Mouse (Mus musculus): Measurements from ENCODE around the gene Ets2.
A peak's percentile ranks its signal among the peaks of the same experiment; 100 is the strongest.

Ets2 gene

GRCm38 (mm10) chr16:95701802-95702561 lies at the start of gene Ets2:
Ets2 (plus strand) TSS chr16:95702075.
- peak; percentile 90 to 95 for DNase-seq

- DNase-seq = peak; percentile 17 to 51
These were observed 47.7 kb upstream of the Ets2 start for GRCm38 (mm10) chr16:95654204-95654611.

DNA sequence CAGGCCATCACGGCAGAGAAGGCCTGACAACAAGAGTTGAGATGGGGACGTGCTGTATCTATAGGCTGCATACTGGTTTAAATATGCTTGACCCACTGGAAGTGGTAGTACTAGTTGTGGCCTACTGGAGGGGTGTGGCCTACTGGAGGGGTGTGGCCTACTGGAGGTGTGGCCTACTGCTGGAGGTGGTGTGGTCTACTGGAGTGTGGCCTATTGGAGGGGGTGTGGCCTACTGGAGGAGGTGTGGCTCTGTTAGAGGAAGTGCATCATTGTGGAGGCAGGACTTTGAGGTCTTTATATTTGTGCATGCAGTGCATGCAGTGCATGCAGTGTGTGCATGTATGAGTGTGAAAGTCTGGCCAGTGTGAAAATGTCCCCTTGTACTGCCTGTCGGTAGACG lies 45.3 kb upstream of the Ets2 start:
- no peak for DNase-seq

DNA sequence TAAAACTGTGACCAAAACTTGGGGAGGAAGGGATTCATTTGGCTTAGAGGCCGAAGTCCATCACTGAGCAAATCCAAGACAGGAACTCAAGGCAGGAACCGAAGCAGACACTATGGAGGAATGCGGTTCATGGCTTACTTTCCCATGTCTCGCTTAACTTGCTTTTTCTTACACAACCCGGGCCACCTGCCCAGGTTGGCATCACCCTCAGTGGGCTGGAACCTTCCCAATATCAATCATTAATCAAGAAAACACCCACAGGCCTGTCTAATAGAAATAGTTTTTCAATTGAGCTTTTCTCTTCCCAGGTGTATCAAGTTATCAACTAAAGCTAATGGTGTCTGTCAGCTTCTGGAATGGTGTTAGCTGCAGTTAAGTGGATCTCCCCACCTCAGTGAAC lies 44.7 kb upstream of the Ets2 start:
- DNase-seq = peak; percentile 31 to 58

- peak in 1 of 2 experiments; percentile 29 for DNase-seq
These were observed 44.1 kb upstream of the Ets2 start for GRCm38 (mm10) chr16:95657756-95658155.

DNA sequence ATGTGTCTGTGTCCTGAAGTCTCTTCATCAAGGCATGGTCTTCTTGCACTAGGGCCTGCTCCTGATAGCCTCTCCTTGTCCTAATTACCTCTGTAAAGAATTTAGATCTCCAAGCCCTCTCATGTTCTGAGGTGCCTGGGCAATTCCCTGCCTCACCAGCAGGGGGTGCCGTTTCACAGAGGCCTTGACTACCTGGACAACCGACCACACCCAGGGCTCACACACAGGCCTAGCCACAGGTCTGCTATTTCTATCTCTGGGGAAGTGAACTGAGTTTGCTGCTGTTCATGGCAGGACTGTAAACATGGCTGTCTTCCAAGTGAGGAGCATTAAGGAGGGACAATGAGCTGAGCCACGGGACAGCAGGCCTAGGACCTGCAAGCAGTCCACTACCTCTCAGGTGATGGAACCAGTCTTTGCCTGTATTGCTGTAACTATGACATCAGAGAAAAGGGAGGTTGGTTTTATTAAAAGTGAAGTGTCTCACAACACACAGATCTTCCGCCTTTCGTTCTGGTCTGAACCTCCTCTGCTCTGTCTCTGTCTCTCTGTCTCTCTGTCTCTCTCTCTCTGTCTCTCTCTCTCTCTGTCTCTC lies 42.9 kb upstream of the Ets2 start:
- DNase-seq = peak; percentile 80 to 91

- peak; percentile 7 to 47 for DNase-seq
These were observed 42.4 kb upstream of the Ets2 start for GRCm38 (mm10) chr16:95659461-95659860.

DNA sequence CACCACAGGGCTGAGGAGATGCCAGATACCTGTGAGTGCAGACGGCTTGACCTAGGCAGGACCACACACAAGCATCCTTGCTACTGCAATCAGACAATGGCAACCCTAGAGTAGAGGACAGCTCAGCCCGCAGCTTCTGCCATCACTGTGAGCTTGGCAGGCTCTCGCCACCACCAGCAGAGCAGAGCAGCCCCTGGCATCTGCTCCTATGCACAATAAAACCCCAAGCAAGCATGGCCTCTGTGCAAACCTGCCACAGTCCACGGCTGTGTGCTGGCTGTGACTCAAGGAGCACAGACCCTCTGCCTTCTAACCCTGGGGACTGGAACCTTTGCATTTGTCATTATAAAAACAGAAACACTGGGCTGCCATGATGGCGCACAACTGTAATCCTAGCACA lies 41.0 kb upstream of the Ets2 start:
- no peak for DNase-seq

DNA sequence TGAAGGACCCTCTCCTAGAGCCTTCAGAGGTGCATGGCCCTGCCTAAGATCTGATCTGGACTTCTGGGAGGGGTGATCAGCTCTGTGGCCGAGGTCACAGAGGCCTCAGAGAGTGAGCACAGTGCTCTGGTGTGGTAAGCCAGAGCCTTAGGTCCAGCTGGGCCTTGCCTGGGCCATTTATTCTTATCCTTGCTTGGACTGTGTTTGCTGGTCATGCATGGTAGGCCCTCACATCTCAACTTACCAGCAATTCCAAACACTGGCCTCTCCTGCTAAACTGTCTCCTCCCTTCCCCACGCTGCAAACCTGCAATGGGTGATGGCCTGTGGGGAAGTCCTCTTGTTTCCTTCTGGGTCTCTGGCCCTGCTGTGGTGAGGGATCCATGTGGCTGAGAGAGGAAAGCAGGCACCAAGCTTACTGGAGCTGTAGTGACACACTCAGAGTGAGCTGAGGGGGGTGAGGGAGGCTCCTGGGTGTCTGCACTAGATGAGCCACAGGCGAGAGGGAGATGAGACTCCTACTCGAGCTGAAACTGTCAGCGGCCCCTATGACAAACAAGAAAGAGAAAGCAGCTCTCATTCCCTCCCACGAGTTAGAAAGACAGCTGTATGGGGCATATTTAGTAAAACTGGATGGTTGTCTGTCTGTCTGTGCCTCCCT lies 36.3 kb upstream of the Ets2 start:
- DNase-seq = no peak

DNA sequence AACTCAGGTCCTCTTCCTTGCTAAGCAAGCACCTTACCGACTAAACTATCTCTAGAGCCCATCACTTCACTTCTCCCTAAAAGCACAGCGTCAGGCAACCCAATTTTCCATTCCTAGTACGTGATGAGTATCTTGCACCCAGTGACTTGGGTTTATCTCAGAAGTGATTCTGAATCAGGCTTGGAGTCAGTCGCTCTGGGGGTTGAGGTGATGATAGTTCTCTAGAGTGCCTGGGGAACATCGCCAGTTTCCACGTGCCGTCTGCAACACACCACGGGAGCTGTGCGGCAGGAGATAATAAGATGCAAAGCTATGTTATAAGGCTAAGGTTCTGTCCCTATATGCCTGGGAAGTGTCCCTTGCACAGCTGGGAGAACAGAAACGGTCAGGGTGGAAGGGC lies 35.6 kb upstream of the Ets2 start:
- no peak for DNase-seq

- peak in 1 of 2 experiments; percentile 38 for DNase-seq
These were observed 34.3 kb upstream of the Ets2 start for GRCm38 (mm10) chr16:95667395-95668150.

DNA sequence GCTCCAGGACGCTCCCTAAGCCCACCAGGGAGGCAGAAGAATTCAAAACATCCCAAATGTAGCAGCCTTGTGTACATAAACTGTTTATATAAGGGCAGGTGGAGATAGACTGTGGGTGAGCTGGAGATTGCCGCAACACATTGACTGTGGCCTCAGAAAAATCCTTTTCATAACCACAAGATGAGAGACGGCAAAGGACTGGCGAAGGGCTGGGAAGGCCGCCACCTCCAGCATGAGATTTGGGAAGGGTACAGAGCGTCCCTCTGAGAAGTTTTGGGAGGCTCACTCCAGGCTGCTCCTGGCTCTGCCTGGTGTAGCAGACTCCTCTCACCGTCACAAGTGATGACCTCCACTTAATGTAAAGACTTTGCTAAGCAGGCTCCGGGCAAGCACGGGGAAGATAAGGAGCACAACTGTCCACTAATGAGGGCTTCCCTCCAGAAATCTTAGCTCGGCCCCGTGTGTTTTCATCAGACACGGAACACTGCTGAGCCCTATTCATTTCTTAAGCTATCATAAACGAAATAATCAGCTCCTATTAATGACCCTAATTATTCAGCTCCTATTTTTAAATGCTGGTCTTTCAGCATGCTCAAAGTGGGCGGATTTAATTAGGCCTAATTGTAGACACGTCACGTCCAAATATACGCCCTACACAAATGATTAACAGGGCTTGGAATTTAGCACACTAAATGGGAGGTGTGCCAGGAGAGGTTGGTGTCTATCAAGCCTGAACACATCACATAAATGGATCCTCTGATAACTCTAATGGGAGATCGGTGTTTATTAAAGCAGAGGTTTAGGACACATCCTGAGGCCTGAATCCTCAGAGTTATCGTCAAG lies 33.5 kb upstream of the Ets2 start:
- peak; percentile 64 to 75 for DNase-seq

- DNase-seq = no peak
These were observed 27.4 kb upstream of the Ets2 start for GRCm38 (mm10) chr16:95674452-95674921.

GRCm38 (mm10) chr16:95675212-95675611 lies 26.7 kb upstream of the Ets2 start:
- no peak for DNase-seq

GRCm38 (mm10) chr16:95676668-95677067 lies 25.2 kb upstream of the Ets2 start:
- no peak for DNase-seq

DNA sequence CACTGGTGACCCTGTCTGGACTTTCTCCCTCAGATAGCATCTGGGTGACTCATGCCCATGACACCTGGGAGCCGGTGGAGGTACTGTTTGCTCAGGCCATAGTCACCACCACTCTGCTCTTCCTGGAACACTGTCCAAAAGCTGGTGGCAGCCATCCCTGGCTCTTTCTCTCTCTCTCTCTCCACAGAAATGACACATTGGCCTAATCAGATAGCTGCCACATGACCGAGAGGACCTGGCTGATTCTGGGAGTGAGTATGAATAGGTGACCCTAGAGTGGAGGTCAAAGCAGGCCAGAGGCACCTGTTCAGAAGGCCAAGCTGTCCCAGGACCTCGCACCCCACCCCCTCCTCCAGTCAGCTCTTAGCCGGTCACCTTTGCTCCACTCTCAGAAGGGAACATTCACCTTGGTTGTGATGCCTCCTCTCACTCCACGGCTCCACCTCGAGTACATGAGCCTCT lies 19.4 kb upstream of the Ets2 start:
- peak; percentile 77 to 78 for DNase-seq

- peak in 1 of 2 experiments; percentile 29 for DNase-seq
These were observed 16.1 kb upstream of the Ets2 start for GRCm38 (mm10) chr16:95685807-95686206.

- no peak for DNase-seq
These were observed 15.6 kb upstream of the Ets2 start for GRCm38 (mm10) chr16:95686246-95686645.

DNA sequence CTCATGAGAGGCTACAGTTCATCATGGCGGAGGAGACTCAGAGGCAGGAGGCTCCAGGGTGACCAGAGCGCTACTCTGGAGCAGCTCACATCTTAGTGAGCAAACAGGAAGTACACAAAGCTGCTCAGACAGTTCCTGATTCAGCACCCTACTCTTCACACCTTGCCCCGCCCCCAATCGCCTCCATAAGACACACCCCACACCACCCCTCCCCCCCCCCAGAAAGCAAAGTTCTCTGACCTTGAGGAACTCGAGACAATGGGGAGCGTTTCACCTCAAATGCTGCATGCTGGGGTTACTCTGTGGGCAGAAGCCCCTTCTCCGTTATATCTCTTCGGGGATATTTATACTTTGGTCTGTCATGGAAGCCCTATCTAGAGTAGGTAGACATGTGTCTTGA lies 15.0 kb upstream of the Ets2 start:
- DNase-seq = no peak

GRCm38 (mm10) chr16:95688010-95688409 lies 13.9 kb upstream of the Ets2 start:
- no peak for DNase-seq

DNA sequence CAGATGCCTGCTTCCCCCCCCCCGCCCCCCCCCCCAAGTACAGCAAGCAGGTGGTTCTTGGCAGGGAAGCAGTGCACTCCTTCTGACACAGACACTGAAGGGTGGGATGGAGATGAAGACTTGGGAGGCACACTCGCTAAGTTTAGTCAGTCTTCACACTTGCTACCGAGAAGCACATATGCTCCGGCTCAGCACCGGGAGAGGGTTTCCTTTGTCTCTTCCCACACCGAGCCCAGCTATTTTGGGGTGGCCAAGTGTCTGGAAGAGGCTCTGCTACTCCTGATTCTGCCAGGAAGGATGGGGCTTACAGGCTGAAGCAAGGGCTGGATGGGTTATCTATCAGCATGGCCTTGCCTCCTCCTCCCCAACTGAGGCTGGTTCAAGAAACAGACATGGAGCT lies 5.3 kb upstream of the Ets2 start:
- DNase-seq = no peak

DNA sequence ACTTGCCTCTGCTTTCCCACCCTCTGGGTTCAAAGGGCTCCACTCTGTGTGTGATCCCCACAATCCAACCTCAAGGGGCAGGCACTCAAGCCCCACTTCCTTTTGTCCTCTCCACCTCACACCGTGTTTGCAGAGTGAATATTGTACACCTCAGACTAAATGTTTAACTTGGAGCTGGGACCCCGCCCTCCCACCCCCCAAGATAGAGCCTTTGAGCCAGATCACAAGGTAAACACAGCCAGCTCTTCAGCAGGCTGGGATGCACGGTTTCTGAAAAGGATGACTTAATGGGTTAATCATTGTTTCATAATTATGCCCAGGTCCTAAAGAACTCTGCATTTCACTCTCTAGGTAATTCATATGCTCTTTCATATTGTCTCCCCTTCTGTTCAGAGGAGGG lies 2.2 kb upstream of the Ets2 start:
- DNase-seq = peak; percentile 49 to 52
